Mouse (Mus musculus) urinary bladder, postnatal 4 days (tissue): ENCODE measurements around the gene Clstn1.

ENCODE experiments used
- DNase-seq, 2 experiments: peaks; one replicate each; pipeline ENCODE4 v3.0.0; 2021 to 2022; ENCODE audit warnings: low spot score in 2 of 2

The Clstn1 gene

DNA sequence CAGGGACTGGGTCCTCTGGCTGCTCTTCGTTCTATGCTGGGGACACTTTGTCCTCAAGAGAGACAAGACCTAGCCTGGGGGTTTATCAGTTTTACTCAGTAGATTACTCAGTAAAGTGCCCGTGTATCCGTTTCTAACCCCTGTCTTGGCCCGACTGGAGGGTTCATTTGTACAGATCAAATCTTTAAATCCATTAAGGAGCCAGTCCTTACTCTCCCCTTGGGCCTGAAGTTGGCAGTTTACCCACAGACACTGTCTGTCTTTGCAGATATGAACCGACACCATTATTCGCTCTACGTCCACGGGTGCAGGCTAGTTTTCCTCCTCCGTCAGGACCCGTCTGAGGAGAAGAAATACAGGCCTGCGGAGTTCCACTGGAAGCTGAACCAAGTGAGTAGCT is 48.7 kb downstream of the Clstn1 start:
- no peak for DNase-seq

DNA sequence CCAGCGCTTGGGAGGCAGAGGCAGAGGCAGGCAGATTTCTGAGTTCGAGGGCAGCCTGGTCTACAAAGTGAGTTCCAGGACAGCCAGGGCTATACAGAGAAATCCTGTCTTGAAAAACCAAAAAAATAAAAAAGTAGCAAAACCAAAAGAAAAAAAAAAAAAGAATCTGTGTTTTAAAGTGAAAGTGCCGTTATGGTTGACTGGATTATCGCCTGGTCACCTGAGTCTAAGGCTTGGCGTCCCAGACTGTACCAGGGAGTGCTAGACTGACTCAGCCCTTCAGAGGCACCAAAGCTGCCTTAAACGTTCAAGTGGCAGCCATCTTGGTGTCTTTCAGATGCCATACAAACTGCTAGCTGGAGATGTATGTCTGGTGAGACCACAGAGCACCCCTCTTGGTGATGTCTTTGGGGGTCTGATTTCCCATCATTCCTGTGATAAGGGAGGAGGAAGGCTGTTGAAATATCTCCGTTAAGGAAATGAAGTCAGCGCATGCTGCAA is 49.7 kb downstream of the Clstn1 start:
- DNase-seq = no peak

DNA sequence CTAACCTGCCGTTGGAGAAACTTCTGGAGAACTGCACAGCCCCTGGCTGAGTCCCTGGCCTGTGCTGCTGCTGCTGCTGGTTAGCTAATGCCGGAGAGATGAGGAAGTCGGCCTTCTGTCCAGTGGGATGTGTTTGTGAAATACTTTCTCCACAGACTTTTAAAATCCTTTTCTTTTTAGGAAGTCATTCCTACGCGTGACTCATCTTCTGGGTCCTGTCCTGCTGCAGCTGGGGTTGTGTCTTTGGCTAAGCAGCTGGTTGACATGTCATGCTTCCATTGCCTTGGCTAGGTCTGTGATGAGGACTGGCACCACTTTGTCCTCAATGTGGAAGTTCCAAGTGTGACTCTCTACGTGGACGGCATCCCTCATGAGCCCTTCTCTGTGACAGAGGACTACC is 51.7 kb downstream of the Clstn1 start:
- DNase-seq = no peak

GRCm38 (mm10) chr4:149640831-149641230 is 54.6 kb downstream of the Clstn1 start:
- DNase-seq = no peak

GRCm38 (mm10) chr4:149641400-149641799 is 55.1 kb downstream of the Clstn1 start:
- no peak for DNase-seq

GRCm38 (mm10) chr4:149641956-149642355 is 55.7 kb downstream of the Clstn1 start:
- no peak for DNase-seq

DNA sequence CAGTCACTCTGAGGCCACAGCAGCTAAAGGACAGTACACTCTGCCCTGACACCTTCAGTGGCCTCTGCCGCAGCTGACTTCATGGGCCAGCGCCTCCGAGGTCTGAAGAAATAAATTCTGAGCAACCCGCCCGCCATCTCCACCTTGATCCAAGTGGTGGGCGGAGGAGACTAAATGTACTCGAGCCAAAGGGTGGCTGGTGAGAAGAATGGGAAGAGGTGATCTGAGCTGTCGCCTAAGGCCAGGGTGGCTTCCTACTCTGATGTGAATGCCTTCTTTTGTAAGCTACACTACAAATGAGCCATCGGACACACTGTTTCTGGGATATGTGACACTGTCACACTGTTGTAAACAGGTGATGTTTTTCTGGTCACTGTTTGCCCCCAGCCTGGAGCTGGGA is 59.5 kb downstream of the Clstn1 start:
- no peak for DNase-seq

DNA sequence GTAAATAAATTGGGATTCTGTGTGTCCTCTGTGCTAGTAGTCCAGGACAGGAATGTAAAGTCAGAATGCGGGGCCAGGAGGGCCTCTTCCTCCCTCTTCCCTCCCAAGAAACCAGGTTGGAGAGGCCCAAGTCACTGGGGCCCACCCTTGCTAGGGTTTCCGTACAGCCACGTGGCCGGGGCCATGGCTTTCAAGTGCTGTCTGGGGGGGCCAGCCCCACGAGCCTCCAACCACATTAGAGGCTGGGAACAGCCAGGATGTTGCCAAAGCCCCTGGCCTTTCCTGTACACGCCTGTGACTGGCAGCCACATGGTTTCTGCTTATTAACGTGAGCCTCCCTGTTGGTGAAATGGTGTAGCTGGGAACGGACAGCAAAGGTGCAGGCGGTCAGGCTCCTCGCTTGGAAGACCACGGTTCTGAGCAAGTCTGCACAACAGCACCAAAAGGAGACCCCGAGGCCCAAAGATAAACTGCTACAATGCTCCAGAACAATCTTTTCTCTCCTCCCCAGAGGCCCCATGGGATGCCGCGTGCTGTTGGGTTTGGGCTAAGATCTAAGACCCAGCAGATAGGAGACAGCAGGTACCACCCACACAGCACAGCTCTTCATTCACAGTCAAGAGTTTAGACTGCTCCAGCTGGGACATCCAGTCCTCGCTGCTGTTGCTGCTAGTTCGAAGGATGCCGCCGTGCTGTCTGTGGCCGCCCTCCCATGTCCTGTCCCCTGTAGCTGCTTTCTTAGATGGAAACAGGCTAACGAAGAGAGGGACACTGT is 62.0 kb downstream of the Clstn1 start:
- DNase-seq = no peak

DNA sequence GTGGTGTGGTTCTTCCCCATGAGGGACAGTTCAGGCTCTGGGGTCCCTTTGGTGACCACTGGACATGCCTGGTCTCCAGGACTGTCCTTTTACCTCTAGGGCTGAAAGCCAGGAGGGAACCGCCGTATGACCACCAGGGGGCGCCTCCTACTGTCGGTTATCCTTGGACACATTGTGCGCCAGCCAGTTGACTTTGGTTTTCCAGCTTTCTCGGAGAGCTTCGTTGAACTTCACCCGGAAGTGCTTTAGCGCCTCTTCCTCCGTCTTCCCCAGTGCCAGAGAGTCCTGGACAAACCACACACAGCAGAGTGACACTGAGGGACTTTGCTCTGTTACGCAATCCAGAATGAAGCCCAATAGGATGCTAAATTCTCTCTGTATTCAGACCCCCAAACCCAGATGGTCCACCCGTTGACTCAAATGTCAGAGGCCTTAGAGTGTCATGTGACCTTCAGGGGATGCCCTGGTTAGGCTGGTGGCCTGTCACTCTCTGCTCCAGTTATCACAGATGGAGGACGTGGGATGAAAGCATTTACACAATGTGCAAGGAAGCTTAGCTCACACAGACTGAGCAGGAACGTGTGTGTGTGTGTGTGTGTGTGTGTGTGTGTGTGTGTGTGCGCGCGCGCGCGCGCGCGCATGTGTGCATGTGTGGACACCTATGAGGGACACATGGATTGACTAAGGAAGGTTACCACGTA is 64.4 kb downstream of the Clstn1 start:
- peak; percentile 57 to 85 for DNase-seq

- no peak for DNase-seq
Observed at GRCm38 (mm10) chr4:149654232-149654631, 68.0 kb downstream of the Clstn1 start.

GRCm38 (mm10) chr4:149657858-149658416 is 71.7 kb downstream of the Clstn1 start:
- no peak for DNase-seq

- DNase-seq = no peak
Observed at GRCm38 (mm10) chr4:149659495-149660116, 73.3 kb downstream of the Clstn1 start.

DNA sequence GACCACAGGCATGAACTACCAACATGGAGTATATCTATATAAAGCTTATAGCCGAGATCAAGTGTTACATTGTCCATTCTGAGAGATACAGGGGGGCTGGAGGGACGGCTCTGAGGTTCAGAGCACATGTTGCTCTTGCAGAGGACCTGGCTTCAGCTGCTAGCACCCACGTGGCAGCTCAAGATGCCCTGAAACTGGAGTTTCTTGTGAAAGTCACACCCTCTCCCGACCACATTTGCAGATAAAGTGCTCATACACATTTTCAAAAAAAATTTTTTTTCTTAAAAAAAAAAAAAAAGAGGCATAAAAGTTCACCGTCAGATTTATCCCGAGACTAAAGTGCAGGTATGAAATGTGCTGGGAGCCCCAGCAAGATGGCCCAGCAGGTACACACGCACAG is 74.3 kb downstream of the Clstn1 start:
- no peak for DNase-seq

DNA sequence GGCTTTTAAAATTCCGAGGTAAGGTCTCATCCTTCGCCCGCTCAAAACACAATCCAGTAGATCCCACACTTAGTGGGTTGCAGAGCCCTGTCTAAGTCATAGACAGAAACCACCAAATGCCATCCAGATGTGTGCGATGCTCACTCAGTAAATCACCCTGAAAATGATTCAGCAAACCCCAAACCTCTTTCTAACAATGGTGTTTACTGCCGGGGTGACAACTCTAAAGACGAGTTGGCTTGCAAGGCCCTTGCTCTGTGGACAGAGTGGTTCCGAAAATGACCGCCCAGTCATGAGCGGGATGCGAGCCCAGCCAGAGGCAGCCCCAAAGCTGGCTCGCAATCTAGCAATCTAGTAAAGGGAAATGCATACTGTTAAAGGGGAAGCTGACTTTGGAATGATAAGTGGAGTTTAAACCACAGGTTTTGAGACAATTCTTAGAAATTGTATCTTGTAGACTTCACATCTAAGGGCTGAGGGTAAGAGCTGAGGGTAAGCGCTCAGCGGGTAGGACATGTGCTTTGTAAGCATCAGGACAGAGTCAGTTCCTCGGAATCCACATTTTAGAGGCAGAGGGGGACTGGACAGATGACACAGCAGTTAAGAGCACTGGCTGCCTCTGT is 75.8 kb downstream of the Clstn1 start:
- no peak for DNase-seq

GRCm38 (mm10) chr4:149663849-149664503 is 77.7 kb downstream of the Clstn1 start:
- DNase-seq = no peak

DNA sequence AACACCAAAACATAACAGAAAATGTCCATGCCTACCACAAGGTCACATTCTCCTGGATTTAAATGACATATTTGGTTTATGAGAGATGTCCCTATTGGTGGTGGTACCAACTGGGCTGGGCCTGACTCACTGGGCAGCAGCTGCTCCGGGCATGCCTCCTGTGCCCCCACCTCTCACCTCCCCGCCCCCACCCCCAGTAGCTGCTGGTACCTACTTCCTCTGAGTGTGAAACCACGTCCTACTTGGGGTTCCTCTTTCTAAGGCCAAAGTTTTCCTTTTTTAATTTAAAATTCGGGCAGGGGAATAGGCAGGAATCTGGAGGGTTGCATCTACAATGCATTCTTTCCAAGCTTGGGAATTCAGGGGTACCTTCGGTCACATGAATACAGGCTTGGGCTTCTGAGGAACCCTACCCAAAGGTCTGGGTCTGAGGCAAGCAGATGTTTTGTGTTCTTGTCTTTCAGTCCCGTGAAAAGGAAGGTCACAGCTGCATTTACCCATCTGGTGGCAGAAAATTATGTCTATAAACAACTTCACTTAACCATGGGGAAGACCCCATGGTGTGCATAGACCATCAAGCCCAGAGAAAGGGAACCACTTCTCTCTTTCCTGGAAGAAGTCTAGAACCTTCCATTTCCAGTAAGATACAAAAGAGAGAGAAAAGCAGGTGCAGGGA is 78.9 kb downstream of the Clstn1 start:
- no peak for DNase-seq

- no peak for DNase-seq
Observed at GRCm38 (mm10) chr4:149665692-149666090, 79.4 kb downstream of the Clstn1 start.

- DNase-seq = no peak
Observed at GRCm38 (mm10) chr4:149671175-149671574, 84.9 kb downstream of the Clstn1 start.

DNA sequence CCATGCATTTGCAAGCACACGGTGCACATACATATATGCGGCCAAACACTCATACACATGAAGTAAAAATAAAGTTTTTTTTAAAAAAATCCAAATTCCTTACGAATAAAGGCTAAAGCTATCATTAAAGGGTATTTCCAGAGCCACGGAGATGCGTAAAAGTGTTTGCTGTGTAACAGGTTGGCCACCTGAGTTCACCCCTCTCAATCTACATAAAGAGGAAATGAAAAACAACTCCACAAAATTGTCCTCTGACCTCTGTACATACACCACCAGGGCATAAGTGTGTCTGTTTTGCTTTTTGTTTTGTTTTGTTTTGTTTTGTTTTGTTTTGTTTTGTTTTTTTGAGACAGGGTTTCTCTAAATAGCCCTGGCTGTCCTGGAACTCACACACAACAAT is 86.5 kb downstream of the Clstn1 start:
- DNase-seq = no peak

DNA sequence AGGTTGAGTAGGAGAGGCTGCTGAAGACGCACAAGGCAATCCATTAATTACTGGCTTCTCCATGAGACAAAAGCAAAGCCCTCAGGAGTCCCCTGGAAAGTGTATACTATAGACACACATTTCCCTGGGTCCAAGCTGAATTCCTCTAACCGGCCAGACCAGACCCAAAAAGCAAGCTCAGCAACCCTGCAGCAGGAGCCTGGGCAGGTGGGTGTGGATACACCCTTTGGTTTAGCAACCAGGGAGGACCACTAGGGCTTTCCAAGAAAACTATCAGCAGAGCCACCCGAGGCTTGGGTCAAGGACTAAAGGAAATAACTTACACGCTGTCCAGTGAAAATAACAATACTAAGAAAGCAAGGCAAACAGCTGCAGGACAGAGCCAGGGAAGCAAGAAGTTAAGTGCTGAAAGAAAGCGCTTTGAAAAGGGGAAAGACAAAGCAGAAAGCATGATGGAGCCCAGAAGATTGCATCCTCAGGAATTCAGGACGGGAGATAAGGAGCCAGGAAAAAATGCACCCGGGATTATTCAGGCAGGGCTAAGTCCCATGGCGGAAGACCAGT is 88.6 kb downstream of the Clstn1 start:
- DNase-seq = no peak
